Mouse (Mus musculus): ENCODE results near the gene Dgcr8. TPM values are rescaled to one million over a fixed set of nuclear protein-coding genes. Genes with fewer than 3 reads are reported as not detected.

Gene Dgcr8
- 23.6 and 26.4 TPM in 2 replicates for polyA plus RNA-seq (2014; fragmentation: Nextera tagmentation; extraction: Ambion mirVana)

DNA sequence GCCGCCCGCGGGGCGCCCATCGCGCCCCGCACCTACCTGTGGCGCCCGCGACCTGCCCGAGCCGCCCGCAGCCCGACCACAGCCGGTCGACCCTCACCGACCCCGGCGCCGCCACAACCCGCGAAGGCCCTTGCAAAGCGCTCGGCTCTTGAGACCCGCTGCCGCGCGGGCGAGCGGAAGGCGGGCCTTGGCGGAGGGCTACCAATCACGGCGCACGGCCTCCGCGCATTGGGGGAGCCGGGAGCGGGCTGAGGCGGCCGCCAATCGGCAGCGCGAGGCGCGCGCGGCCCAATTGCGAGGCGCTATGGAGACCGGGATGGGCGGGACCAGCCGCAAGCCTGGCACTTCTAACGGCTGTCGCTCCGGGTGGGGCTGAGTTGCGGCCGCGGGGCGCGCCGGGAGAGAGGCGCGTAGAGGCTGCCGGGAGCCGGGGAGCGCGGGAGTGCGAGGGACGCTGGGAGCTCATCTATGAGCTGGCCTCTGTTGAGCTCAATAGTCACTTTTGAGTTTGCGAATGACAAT lies at the start of gene Dgcr8:
TSS of gene Dgcr8 (minus strand) at position 180 of the 522 bp plus-strand sequence.
- Histone ChIP-seq H3K4me1 (ENCODE audit: control insufficient read depth, insufficient read depth, low read length) (peaks cover 20% of the 10 kb centered on the region), H3K27ac (ENCODE audit: low read depth, low read length) (peak within 1 kb of the TSS; percentile 72), H3K27me3 (ENCODE audit: control insufficient read depth, insufficient read depth, low read length) (no peaks in the 10 kb centered on the region), H3K36me3 (ENCODE audit: control insufficient read depth, insufficient read depth, low read length) (peaks cover 12% of the 10 kb centered on the region), H3K4me3 (ENCODE audit: low read depth, low read length) (peak within 1 kb of the TSS; percentile 76), H3K9ac (ENCODE audit: low read depth, low read length) (peak within 1 kb of the TSS; percentile 81), H3K9me3 (replicated peaks; ENCODE audit: control insufficient read depth, low read length) (no peaks in the 10 kb centered on the region), H3K4me2 (peak within 1 kb of the TSS; percentile 98)
- ATAC-seq (replicated peaks; ENCODE audit: insufficient number of reproducible peaks, low FRiP score, low TSS enrichment), result peak; percentile 98
- under 1% methylated on average over 60 of the region's 71 CpGs for WGBS (ENCODE audit: insufficient replicate concordance)

DNA sequence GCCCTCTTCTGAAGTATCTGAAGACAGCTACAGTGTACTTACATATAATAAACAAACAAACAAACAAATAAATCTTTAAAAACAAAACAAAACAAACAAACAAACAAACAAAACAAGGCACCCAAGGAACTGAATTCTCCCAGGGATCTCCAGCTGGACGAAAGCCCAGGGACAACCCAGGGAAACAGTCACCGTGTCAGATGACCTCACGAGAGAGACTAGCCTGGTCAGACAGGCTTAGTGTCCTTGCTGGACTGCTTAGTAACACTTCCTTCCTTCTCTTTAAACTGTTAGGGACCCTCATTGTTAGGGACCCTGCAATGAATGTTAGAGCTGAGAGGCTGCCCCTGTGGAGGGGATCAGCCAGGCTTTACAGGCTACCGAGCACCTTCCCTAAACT lies 48.2 kb upstream of the Dgcr8 start:
- H3K4me3 ChIP-seq (ENCODE audit: low read depth, low read length), result no peak overlapping the region
- no peak overlapping the region for H3K4me2 ChIP-seq
- H3K9me3 ChIP-seq (replicated peaks; ENCODE audit: control insufficient read depth, low read length), result no peaks in the 10 kb centered on the region
- no peak for ATAC-seq (replicated peaks; ENCODE audit: insufficient number of reproducible peaks, low FRiP score, low TSS enrichment)
- H3K27ac ChIP-seq (ENCODE audit: low read depth, low read length), result no peak overlapping the region
- no peaks in the 10 kb centered on the region for H3K27me3 ChIP-seq (ENCODE audit: control insufficient read depth, insufficient read depth, low read length)
- H3K4me1 ChIP-seq (ENCODE audit: control insufficient read depth, insufficient read depth, low read length), result peaks cover 10% of the 10 kb centered on the region
- H3K36me3 ChIP-seq (ENCODE audit: control insufficient read depth, insufficient read depth, low read length), result no peaks in the 10 kb centered on the region
- no peak overlapping the region for H3K9ac ChIP-seq (ENCODE audit: low read depth, low read length)
- 84% methylated on average over 4 of the region's 4 CpGs for WGBS (ENCODE audit: insufficient replicate concordance)

DNA sequence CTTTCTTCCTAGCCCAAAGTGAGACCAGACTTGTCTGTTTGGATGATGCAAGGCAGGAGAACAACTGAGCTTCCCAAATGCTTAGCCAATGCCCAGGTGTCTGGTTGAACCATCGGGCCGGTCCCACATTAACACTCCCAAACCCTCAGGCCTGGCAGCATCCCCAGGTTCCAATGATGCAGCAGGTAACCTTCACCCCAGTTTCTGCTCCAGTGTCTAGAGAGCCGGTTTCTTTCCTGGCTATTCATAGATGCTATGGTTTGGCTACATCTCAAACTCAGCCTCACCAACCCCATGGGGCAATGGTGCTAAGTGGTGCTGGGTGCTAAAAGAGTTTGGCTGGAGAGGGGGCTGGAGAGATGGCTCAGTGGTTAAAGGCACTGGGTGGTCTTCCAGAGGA lies 46.9 kb upstream of the Dgcr8 start:
- no peaks in the 10 kb centered on the region for H3K27me3 ChIP-seq (ENCODE audit: control insufficient read depth, insufficient read depth, low read length)
- H3K9ac ChIP-seq (ENCODE audit: low read depth, low read length), result no peak overlapping the region
- H3K4me2 ChIP-seq, result no peak overlapping the region
- no peak for ATAC-seq (replicated peaks; ENCODE audit: insufficient number of reproducible peaks, low FRiP score, low TSS enrichment)
- peaks cover 5% of the 10 kb centered on the region; the same call in 1 of the 2 replicates for H3K4me1 ChIP-seq (ENCODE audit: control insufficient read depth, insufficient read depth, low read length)
- no peak overlapping the region for H3K4me3 ChIP-seq (ENCODE audit: low read depth, low read length)
- no peaks in the 10 kb centered on the region for H3K9me3 ChIP-seq (replicated peaks; ENCODE audit: control insufficient read depth, low read length)
- 90% methylated on average over 3 of the region's 3 CpGs for WGBS (ENCODE audit: insufficient replicate concordance)
- H3K36me3 ChIP-seq (ENCODE audit: control insufficient read depth, insufficient read depth, low read length), result no peaks in the 10 kb centered on the region
- no peak overlapping the region for H3K27ac ChIP-seq (ENCODE audit: low read depth, low read length)

GRCm38 (mm10) chr16:18333976-18334375 lies 44.9 kb upstream of the Dgcr8 start:
- 76% methylated on average over 3 of the region's 3 CpGs for WGBS (ENCODE audit: insufficient replicate concordance)
- Histone ChIP-seq H3K9me3 (replicated peaks; ENCODE audit: control insufficient read depth, low read length) (no peaks in the 10 kb centered on the region), H3K36me3 (ENCODE audit: control insufficient read depth, insufficient read depth, low read length) (no peaks in the 10 kb centered on the region), H3K4me1 (ENCODE audit: control insufficient read depth, insufficient read depth, low read length) (peaks cover 8% of the 10 kb centered on the region), H3K4me2 (no peak overlapping the region), H3K9ac (ENCODE audit: low read depth, low read length) (no peak overlapping the region), H3K4me3 (ENCODE audit: low read depth, low read length) (no peak overlapping the region), H3K27me3 (ENCODE audit: control insufficient read depth, insufficient read depth, low read length) (no peaks in the 10 kb centered on the region), H3K27ac (ENCODE audit: low read depth, low read length) (no peak overlapping the region)
- no peak for ATAC-seq (replicated peaks; ENCODE audit: insufficient number of reproducible peaks, low FRiP score, low TSS enrichment)

DNA sequence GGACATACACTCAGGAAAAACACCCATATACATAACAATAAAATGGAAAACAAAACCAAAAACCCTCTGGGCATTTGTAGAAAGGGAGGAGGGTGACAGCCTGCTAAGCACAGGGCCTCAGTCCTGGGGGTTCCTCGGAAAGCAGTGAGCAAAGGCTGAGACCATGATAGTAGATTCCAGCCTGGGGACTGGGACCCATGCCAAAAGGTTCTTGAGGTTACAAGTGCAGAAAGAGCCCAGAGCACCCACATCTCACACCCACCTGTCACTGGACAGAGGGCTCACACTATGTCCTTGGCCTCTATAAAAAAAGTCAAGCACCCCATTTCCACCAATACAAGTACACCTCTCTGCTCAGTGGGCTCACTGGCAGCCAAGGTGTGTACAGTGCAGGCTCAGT lies 39.5 kb upstream of the Dgcr8 start:
- ATAC-seq (replicated peaks; ENCODE audit: insufficient number of reproducible peaks, low FRiP score, low TSS enrichment), result no peak
- Histone ChIP-seq H3K27ac (ENCODE audit: low read depth, low read length) (no peak overlapping the region), H3K27me3 (ENCODE audit: control insufficient read depth, insufficient read depth, low read length) (no peaks in the 10 kb centered on the region), H3K9ac (ENCODE audit: low read depth, low read length) (no peak overlapping the region), H3K36me3 (ENCODE audit: control insufficient read depth, insufficient read depth, low read length) (no peaks in the 10 kb centered on the region), H3K4me3 (ENCODE audit: low read depth, low read length) (no peak overlapping the region), H3K4me2 (no peak overlapping the region), H3K9me3 (replicated peaks; ENCODE audit: control insufficient read depth, low read length) (no peaks in the 10 kb centered on the region), H3K4me1 (ENCODE audit: control insufficient read depth, insufficient read depth, low read length) (peaks cover 7% of the 10 kb centered on the region)
- WGBS (ENCODE audit: insufficient replicate concordance), result 67% methylated on average over 1 of the region's 1 CpGs

GRCm38 (mm10) chr16:18327936-18328335 lies 38.9 kb upstream of the Dgcr8 start:
- Histone ChIP-seq H3K27me3 (ENCODE audit: control insufficient read depth, insufficient read depth, low read length) (no peaks in the 10 kb centered on the region), H3K4me3 (ENCODE audit: low read depth, low read length) (no peak overlapping the region), H3K9ac (ENCODE audit: low read depth, low read length) (no peak overlapping the region), H3K4me1 (ENCODE audit: control insufficient read depth, insufficient read depth, low read length) (peaks cover 7% of the 10 kb centered on the region), H3K27ac (ENCODE audit: low read depth, low read length) (no peak overlapping the region), H3K36me3 (ENCODE audit: control insufficient read depth, insufficient read depth, low read length) (no peaks in the 10 kb centered on the region), H3K9me3 (replicated peaks; ENCODE audit: control insufficient read depth, low read length) (no peaks in the 10 kb centered on the region), H3K4me2 (no peak overlapping the region)
- no peak for ATAC-seq (replicated peaks; ENCODE audit: insufficient number of reproducible peaks, low FRiP score, low TSS enrichment)
- 89% methylated on average over 9 of the region's 9 CpGs for WGBS (ENCODE audit: insufficient replicate concordance)

- H3K4me3 ChIP-seq (ENCODE audit: low read depth, low read length), result no peak overlapping the region
- H3K36me3 ChIP-seq (ENCODE audit: control insufficient read depth, insufficient read depth, low read length), result no peaks in the 10 kb centered on the region; the same call in 1 of the 2 replicates
- no peak overlapping the region for H3K27ac ChIP-seq (ENCODE audit: low read depth, low read length)
- no peaks in the 10 kb centered on the region for H3K27me3 ChIP-seq (ENCODE audit: control insufficient read depth, insufficient read depth, low read length)
- ATAC-seq (replicated peaks; ENCODE audit: insufficient number of reproducible peaks, low FRiP score, low TSS enrichment), result no peak
- H3K9ac ChIP-seq (ENCODE audit: low read depth, low read length), result no peak overlapping the region
- no peaks in the 10 kb centered on the region for H3K9me3 ChIP-seq (replicated peaks; ENCODE audit: control insufficient read depth, low read length)
- no peak overlapping the region for H3K4me2 ChIP-seq
- 78% methylated on average over 4 of the region's 4 CpGs for WGBS (ENCODE audit: insufficient replicate concordance)
- peaks cover 7% of the 10 kb centered on the region for H3K4me1 ChIP-seq (ENCODE audit: control insufficient read depth, insufficient read depth, low read length)
Measured at GRCm38 (mm10) chr16:18325741-18326140, 36.7 kb upstream of the Dgcr8 start.

GRCm38 (mm10) chr16:18324031-18324430 lies 35.0 kb upstream of the Dgcr8 start:
- ATAC-seq (replicated peaks; ENCODE audit: insufficient number of reproducible peaks, low FRiP score, low TSS enrichment), result no peak
- H3K9me3 ChIP-seq (replicated peaks; ENCODE audit: control insufficient read depth, low read length), result no peaks in the 10 kb centered on the region
- H3K27me3 ChIP-seq (ENCODE audit: control insufficient read depth, insufficient read depth, low read length), result no peaks in the 10 kb centered on the region
- WGBS (ENCODE audit: insufficient replicate concordance), result 88% methylated on average over 6 of the region's 6 CpGs
- H3K4me3 ChIP-seq (ENCODE audit: low read depth, low read length), result no peak overlapping the region
- peaks cover 4% of the 10 kb centered on the region for H3K4me1 ChIP-seq (ENCODE audit: control insufficient read depth, insufficient read depth, low read length)
- no peak overlapping the region for H3K27ac ChIP-seq (ENCODE audit: low read depth, low read length)
- H3K9ac ChIP-seq (ENCODE audit: low read depth, low read length), result no peak overlapping the region
- no peaks in the 10 kb centered on the region; the same call in 1 of the 2 replicates for H3K36me3 ChIP-seq (ENCODE audit: control insufficient read depth, insufficient read depth, low read length)
- H3K4me2 ChIP-seq, result no peak overlapping the region

GRCm38 (mm10) chr16:18323460-18323859 lies 34.4 kb upstream of the Dgcr8 start:
- no peak overlapping the region for H3K9ac ChIP-seq (ENCODE audit: low read depth, low read length)
- no peak for ATAC-seq (replicated peaks; ENCODE audit: insufficient number of reproducible peaks, low FRiP score, low TSS enrichment)
- H3K27me3 ChIP-seq (ENCODE audit: control insufficient read depth, insufficient read depth, low read length), result no peaks in the 10 kb centered on the region
- H3K9me3 ChIP-seq (replicated peaks; ENCODE audit: control insufficient read depth, low read length), result no peaks in the 10 kb centered on the region
- no peak overlapping the region for H3K4me2 ChIP-seq
- no peaks in the 10 kb centered on the region; the same call in 1 of the 2 replicates for H3K4me1 ChIP-seq (ENCODE audit: control insufficient read depth, insufficient read depth, low read length)
- H3K36me3 ChIP-seq (ENCODE audit: control insufficient read depth, insufficient read depth, low read length), result no peaks in the 10 kb centered on the region; the same call in 1 of the 2 replicates
- WGBS (ENCODE audit: insufficient replicate concordance), result 86% methylated on average over 2 of the region's 2 CpGs
- H3K4me3 ChIP-seq (ENCODE audit: low read depth, low read length), result no peak overlapping the region
- H3K27ac ChIP-seq (ENCODE audit: low read depth, low read length), result no peak overlapping the region
